8 mouse cellular contexts compared by ENCODE assay signal in the genomic region with DNA sequence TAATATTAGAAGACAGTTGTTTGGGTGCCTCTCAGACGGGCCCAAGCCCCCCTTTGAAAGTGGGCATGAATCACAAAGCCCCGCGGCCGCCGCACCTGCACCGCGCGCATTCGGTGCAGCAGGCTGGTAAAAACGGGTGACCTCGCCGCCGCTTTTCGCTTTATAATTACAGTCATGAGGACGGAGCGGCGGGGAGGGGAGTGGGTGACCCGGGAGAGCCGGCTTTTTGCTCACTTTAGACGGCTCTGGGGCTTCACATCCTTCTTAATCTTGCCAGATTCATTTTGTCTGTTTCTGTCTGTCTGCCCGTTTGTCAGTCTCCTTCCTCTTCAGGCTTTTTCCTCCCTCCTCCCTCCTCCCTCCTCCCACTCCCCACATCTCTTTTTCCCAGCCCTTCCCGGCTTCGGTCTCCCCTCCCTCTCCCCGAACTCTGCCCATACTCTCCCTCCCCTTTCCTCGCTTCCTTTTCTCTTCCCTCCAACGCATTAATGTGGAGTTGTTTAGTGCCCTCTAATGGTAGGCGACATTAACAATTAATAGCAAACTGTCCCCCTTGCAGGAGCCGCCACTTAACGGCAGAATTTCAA. TPM values are rescaled to one million over a fixed set of nuclear protein-coding genes. Genes with fewer than 3 reads are reported as not detected.
DNase-seq lines count a peak whose midpoint lies in the region; ATAC-seq and TF ChIP-seq lines count a peak whose summit lies in the region.

No protein-coding gene starts in this region.

- peak; percentile 36; the same call in 1 of the 2 replicates for TF ChIP-seq CTCF in small intestine, adult 2 months (IDR thresholded peaks at IDR 0.05; ENCODE audit: extremely low read depth, insufficient read length, insufficient replicate concordance, low read depth, low read length)

- peak; percentile 43 for DNase-seq in thymus, postnatal 4 days
- DNase-seq in thymus, postnatal 10 days (ENCODE audit: low spot score in 2 of 2) = no peak
- no peak for DNase-seq in heart, embryonic 10.5 days (ENCODE audit: low spot score)
- peak; percentile 61 for DNase-seq in lung, postnatal 36 days
- no peak for DNase-seq in urinary bladder, postnatal 10 days (ENCODE audit: low spot score)

- H3K9me3 ChIP-seq in heart, embryonic 10.5 days = no peaks in the 10 kb centered on the region
- H3K9me3 ChIP-seq in kidney, embryonic 16.5 days (ENCODE audit: low read length) = no peaks in the 10 kb centered on the region

- H3K4me1 ChIP-seq in heart, embryonic 10.5 days = peaks cover 24% of the 10 kb centered on the region
- peaks cover 32% of the 10 kb centered on the region for H3K4me1 ChIP-seq in kidney, embryonic 16.5 days (ENCODE audit: insufficient read depth, low read length)
- peaks cover 12% of the 10 kb centered on the region for H3K4me1 ChIP-seq in small intestine, adult 2 months (ENCODE audit: control insufficient read depth, insufficient read depth, insufficient read length, low read length)

- TF ChIP-seq POLR2A in small intestine, adult 2 months (IDR thresholded peaks at IDR 0.05; ENCODE audit: low read depth, low read length) = no peak

- H3K27ac ChIP-seq in heart, embryonic 10.5 days = 0 out of 2 replicates have a peak overlapping the region, but pooled peaks have one; percentile 11
- no peak overlapping the region for H3K27ac ChIP-seq in kidney, embryonic 16.5 days (ENCODE audit: low read length)
- no peak overlapping the region for H3K27ac ChIP-seq in small intestine, adult 2 months (ENCODE audit: insufficient read depth, low read depth, low read length)

- peak; percentile 43 for ATAC-seq in common myeloid progenitor, adult 5-6 weeks (replicated peaks; ENCODE audit: low read depth, poor library complexity, severe bottlenecking)
- ATAC-seq in kidney, embryonic 16.5 days (ENCODE audit: low FRiP score, low TSS enrichment) = peak; percentile 43; the same call in 1 of the 2 replicates

- H3K9ac ChIP-seq in kidney, embryonic 16.5 days (replicated peaks; ENCODE audit: low read length) = 0 out of 2 replicates have a peak overlapping the region, but pooled peaks have one; percentile 22

- H3K27me3 ChIP-seq in heart, embryonic 10.5 days (ENCODE audit: insufficient read depth, poor library complexity, severe bottlenecking) = peaks cover 38% of the 10 kb centered on the region
- peaks cover 42% of the 10 kb centered on the region for H3K27me3 ChIP-seq in kidney, embryonic 16.5 days (ENCODE audit: insufficient read depth, low read length)
- H3K27me3 ChIP-seq in small intestine, adult 2 months (ENCODE audit: control insufficient read depth, insufficient read depth, low read length) = peaks cover 53% of the 10 kb centered on the region

- peak overlapping the region; percentile 96 for H3K4me2 ChIP-seq in kidney, embryonic 16.5 days (replicated peaks; ENCODE audit: low read depth, low read length)

- peak overlapping the region; percentile 75 for H3K4me3 ChIP-seq in heart, embryonic 10.5 days
- peak overlapping the region; percentile 61 for H3K4me3 ChIP-seq in kidney, embryonic 16.5 days (ENCODE audit: low read length)
- H3K4me3 ChIP-seq in small intestine, adult 2 months (ENCODE audit: low read depth, low read length) = peak overlapping the region; percentile 60

- WGBS in heart, embryonic 10.5 days = under 1% methylated on average over 29 of the region's 29 CpGs
- WGBS in kidney, embryonic 16.5 days = under 1% methylated on average over 29 of the region's 29 CpGs
- WGBS in small intestine, adult 2 months = 2% methylated on average over 29 of the region's 29 CpGs

- H3K36me3 ChIP-seq in heart, embryonic 10.5 days = no peaks in the 10 kb centered on the region
- no peaks in the 10 kb centered on the region for H3K36me3 ChIP-seq in kidney, embryonic 16.5 days (ENCODE audit: insufficient read depth, low read length)
- H3K36me3 ChIP-seq in small intestine, adult 2 months (ENCODE audit: control insufficient read depth, insufficient read depth, low read length) = no peaks in the 10 kb centered on the region

RNA-seq across cellular contexts. Expression of a gene that starts 1.6 kb away (rescaled TPM):
- total RNA-seq in common myeloid progenitor, adult 5-6 weeks (2017) = not detected in 2 replicates
- polyA plus RNA-seq in heart, embryonic 10.5 days (2016; fragmentation: Nextera tagmentation; extraction: Ambion mirVana) = 3.7 and 10.6 TPM in 2 replicates
- 2.5 and 3.2 TPM in 2 replicates for polyA plus RNA-seq in kidney, embryonic 16.5 days (2015; fragmentation: Nextera tagmentation; extraction: Ambion mirVana)
- 1.5 and 4.4 TPM in 2 replicates for polyA plus RNA-seq in small intestine, adult 2 months (2012; rRNA removed)

Comparison
In these comparisons a context has a peak if more than half of its experiments do, and no peak if none do; other contexts are left out.
1. DNase-seq: peak in thymus, postnatal 4 days (single experiment) and lung, postnatal 36 days (single experiment); none in thymus, postnatal 10 days (0 of 2), heart, embryonic 10.5 days (single experiment) and urinary bladder, postnatal 10 days (single experiment).
2. Peak in every context shown above with its lines, with median percentiles within 50 percentile points of each other: H3K4me3 ChIP-seq.